Mouse (Mus musculus): ENCODE measurements around the gene Mtif3.

Mtif3 gene

DNA sequence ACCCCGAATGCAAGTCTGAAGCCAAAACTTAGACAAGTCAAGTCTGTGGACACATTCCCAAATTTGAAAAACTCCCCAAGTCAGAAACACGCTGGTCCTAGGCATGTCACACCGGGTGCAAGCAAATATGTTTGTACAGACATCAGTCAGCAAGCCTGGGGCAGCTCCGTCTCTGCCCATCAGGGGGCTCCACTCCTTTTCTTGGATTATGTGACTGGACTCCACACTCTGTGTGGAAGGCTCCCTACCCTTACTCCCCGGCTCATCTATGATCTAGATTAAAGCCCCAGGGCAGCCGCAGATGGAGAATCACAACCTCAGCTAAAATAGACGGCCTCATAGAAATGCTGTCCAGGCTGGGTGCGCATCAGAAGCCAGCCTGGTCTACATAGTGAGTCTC, 47.3 kb downstream of the Mtif3 start:
- DNase-seq (ENCODE audit: low read depth, low spot score) = no peak

DNA sequence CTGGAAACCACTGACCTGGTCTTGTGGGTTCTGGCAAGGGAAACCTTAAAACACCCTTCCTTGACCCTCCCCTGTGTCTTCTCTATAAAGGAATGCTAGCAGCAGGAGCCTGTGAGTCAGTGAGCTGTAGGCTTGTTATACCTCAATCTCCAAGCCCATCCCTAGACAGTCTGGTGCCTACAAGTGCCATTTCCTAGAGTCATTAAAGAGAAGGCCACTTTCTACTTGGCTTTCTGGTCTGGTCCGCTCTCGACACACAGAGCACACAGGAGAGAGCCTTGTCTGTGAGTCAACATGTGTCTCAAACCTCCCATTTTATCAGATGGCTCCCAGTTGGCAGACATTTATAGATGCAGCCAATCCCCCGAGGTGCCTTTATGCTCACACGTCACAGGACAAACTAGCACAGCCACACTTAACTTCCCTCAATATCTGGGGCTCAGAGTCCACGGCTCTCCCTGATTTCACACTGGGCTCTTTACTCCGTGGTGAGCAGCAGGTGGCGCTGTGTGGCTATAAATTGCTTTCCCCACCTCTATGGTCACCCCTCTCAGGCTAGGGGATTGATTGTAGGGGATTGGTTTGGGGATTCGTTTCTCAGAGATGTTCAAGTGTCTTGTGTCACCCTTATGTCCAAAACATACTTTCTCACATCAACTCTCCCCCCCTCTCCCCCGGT, 49.4 kb downstream of the Mtif3 start:
- peak; percentile 42 for DNase-seq (ENCODE audit: low read depth, low spot score)

DNA sequence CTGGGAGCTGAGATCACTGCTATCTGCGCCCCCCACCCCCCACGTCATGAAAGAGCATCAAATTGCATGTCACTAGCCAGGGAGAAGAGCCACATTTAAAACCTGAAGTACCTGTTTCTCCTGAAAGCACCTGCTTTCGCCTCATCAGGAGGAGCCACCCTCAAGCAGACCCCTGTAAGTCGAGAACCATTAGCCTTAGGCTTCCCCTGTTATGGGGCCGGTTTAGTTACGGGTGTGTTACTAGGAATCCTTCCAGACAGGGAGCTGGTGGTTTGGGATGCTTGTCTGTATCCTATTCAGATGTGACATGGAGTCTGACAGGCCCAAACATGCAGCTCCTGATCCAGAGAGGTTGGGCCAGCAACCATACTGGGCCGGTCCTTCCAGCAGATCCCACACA, 50.2 kb downstream of the Mtif3 start:
- no peak for DNase-seq (ENCODE audit: low read depth, low spot score)

DNA sequence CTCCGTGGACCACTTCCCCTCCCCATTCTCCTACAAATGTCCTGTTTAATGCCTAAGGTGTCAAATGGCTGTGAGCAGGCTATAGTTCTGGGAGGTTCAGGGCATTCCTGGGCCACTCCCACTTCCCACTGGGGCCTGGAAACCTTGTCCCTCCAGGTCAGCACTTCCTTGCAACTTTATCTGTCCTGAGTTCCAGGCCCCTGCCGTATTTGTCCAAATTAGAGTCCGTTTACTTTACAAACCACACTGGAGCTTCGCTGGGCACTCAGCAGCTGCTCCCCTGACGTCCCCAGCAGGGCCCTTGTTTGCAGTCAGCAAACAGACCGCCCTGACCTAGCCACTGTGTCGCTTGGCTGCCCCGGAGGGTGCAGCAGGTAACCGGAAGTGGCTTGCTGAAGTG, 51.4 kb downstream of the Mtif3 start:
- no peak for DNase-seq (ENCODE audit: low read depth, low spot score)

DNA sequence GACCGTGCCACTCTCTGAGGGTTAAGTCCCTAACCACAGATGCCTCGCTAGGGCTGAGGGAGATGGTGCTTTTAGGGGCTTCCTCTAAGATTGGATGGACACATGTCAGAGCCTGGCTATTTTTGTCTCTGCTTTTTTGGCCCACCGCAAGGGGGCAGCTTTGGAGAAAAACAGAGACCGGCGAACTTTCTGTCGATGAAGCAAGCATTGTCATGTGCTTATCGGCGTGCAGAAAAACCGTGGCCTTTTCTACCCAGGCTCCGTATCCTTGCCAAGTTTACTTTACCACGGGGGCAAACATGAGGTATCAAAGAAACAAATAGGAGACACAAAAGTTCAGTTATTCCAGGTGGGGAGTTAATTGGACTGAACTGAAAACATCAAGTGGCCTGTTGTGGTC, 55.0 kb downstream of the Mtif3 start:
- no peak for DNase-seq (ENCODE audit: low read depth, low spot score)

DNA sequence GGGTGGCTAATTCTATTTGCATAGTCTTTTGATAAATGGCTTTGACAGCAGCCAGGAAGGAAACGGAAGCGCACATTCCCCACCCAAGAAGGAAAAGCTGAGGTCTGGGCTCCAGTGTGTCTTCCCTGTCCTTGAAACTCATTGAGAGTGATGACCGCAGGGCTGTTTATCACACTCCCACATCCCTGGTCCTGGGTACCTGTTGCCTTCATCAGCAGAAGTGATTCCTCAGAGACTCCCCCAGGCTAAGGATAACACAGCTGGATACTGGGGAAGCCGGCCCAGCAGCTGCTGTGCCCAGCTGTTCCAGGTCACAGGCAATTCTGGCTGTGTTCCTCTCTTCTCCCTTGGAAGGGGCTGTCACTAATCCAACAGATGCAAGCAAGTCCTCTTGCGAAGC, 56.1 kb downstream of the Mtif3 start:
- DNase-seq (ENCODE audit: low read depth, low spot score) = no peak

DNA sequence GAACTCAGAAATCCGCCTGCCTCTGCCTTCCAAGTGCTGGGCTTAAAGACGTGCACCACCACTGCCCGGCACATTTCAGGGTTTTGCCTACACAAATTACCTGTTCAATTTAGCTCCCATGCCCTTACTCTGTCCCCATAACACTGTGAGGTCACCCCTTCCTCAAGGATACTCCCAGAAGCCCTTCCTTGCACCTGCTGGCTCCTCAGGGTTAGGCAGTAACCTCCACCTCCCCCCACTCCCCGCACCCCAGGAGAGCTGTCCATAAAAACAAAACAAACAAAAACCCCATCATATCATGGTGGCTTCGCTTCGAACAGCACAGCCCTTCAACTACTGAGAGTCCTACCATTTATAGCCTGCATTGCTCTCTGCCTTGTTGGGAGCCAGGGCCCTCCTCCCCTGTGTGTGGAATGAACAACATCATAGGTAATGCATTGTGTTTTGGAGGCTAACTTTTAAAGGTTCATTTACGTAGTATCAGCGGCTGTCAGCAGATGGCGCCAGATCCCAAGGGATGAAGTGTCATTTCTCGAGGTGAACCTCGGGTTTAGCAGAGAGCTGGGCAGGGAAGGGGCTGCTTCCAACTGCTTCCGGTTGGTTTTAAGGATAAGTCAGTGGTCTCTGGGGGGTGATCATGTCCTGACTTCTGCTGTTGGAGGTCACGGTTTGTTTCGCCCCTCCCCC, 58.0 kb downstream of the Mtif3 start:
- DNase-seq (ENCODE audit: low read depth, low spot score) = peak; percentile 62

DNA sequence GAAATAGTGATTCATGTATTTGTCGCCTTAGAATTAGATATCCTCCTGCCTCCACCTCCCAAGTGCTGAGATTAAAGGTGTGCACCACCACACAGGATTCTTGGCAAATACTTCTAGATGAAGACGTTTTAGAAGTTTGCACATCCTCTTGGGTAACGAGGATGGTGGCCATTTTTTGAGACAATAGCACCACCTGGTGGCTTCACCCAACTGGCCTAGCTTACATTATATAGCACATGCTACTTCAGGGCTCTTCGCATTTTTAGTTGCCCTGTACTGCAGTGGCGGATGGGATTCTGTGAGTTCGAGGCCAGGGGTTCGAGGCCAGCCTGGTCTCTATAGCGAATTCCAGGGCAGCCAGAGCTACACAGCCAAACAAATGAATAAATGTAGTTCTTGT, 59.2 kb downstream of the Mtif3 start:
- peak; percentile 65 for DNase-seq (ENCODE audit: low read depth, low spot score)
